Mouse (Mus musculus) spleen, adult 2 months (tissue): Measurements from ENCODE around the gene Frmd8.

ENCODE experiments used
- CTCF ChIP-seq: fragments of 200-500 bp; IDR thresholded peaks from 2 replicates; pipeline ENCODE4 v1.5.1; 2011; ENCODE audit warnings: mild to moderate bottlenecking, inconsistent platforms; ENCODE audit not compliant: insufficient read depth, insufficient read length, insufficient replicate concordance; ENCODE audit errors: extremely low read depth
- POLR2A ChIP-seq: fragments of 200-500 bp; IDR thresholded peaks from 2 replicates; pipeline ENCODE4 v1.6.1; 2011; ENCODE audit warnings: low read depth, low read length, inconsistent platforms

DNA sequence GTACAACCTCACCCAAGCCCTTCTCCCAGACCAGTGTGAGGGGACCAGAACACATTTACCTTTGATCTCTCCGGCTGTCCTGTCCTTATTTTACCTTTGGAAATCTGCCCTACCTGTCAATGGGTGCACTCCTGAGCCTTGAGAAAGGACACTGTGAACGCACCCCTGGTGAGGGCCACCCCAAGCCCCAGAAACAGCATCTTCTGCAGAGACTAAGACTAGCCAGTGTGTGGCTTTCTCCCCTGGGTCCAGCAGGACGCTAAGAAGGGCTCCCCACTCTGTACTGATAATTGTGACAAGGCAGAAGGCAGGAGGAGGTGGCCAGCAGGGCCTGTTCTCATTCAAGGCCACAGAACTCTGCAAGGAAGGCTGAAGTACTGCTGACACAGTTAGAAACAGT lies 3.8 kb upstream of the Frmd8 start:
- no peak for TF ChIP-seq CTCF
- no peak for TF ChIP-seq POLR2A
